Mouse (Mus musculus) small intestine, adult 2 months (tissue): ENCODE measurements at regions not wholly inside any gene's neighbourhood (a gene's known extent, or its start where the extent isn't known, plus 50 kb on each side); places are given as distances from the start of the nearest gene placed in this dataset.

Source experiments
- CTCF ChIP-seq: fragments of 200-500 bp; IDR thresholded peaks from 2 replicates; pipeline ENCODE4 v1.5.1; 2012; ENCODE audit warnings: low read depth, mild to moderate bottlenecking, control low read depth, inconsistent platforms, low read length, moderate library complexity, mixed read lengths; ENCODE audit not compliant: insufficient replicate concordance, insufficient read length; ENCODE audit errors: extremely low read depth
- POLR2A ChIP-seq: fragments of 200-500 bp; IDR thresholded peaks from 2 replicates; pipeline ENCODE4 v1.6.1; 2012; ENCODE audit warnings: low read depth, mild to moderate bottlenecking, control low read depth, inconsistent platforms, low read length, moderate library complexity

GRCm38 (mm10) chr15:85650241-85650640 lies 68.0 kb upstream of the Wnt7b start:
- no peak for TF ChIP-seq POLR2A
- no peak for TF ChIP-seq CTCF
